Mouse (Mus musculus): ENCODE measurements around the gene Med22. TPM values are rescaled to one million over a fixed set of nuclear protein-coding genes. Genes with fewer than 3 reads are reported as not detected.
"Not testable (repeated sequence)": the region's sequence is repeated elsewhere in the genome, so short reads cannot be mapped to it uniquely, and the experiment has no call there.

Med22 gene
- polyA plus RNA-seq, 1 experiment from 2014 or later: 30.7 TPM

- peak; percentile 16 for DNase-seq (ENCODE audit: low spot score)
Observed at GRCm38 (mm10) chr2:26916738-26917137, 6.3 kb upstream of the Med22 start.

GRCm38 (mm10) chr2:26915927-26916728 is 5.7 kb upstream of the Med22 start, which contains the start of the genes Surf2 and Surf1:
TSS of gene Surf2 (plus strand) at chr2:26916367.
TSS of gene Surf1 (minus strand) at chr2:26916530.
- peak; percentile 83 for DNase-seq (ENCODE audit: low spot score)

DNA sequence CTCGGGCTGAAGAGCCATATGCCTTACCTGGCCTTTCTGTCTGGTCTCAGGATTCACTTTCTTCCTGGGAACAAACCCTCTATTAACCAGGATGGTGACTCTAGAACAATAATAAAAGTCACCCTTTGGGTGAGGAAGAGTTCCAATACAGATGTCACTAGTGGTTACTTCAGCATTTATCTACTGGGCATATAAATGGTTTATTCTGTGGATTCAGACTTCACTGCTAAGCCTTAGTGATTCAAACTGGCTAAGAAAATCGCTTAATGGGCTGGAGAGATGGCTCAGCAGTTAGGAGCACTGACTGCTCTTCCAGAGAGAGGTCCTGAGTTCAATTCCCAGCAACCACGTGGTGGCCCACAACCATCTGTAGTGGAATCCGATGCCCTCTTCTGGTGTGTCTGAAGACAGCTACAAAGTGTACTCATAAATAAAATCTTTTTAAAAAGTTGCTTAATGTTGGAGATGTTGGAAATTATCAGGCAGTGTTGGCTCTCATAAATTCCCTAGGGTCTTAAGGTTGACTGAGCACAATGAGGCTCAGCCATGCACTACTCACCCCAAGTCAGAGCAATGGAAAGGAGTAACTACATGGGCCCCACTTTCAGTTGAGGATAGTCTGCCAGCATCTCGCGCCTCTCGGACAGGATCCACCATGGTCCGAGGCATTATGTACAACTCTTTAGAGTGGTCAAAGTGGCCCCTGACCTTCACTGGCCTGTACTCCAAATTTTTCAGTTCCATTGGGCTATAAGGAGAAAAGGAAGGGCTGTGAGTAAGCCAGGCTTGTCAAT is 3.9 kb upstream of the Med22 start:
- DNase-seq (ENCODE audit: low spot score): no peak

- no peak for DNase-seq (ENCODE audit: low spot score)
Observed at GRCm38 (mm10) chr2:26913416-26914147, 3.1 kb upstream of the Med22 start.

- DNase-seq (ENCODE audit: low spot score): no peak
Observed at GRCm38 (mm10) chr2:26912253-26912770, 1.8 kb upstream of the Med22 start.

- peak; percentile 73 for DNase-seq (ENCODE audit: low spot score)
Observed at GRCm38 (mm10) chr2:26910994-26911765, 703 bp upstream of the Med22 start.

DNA sequence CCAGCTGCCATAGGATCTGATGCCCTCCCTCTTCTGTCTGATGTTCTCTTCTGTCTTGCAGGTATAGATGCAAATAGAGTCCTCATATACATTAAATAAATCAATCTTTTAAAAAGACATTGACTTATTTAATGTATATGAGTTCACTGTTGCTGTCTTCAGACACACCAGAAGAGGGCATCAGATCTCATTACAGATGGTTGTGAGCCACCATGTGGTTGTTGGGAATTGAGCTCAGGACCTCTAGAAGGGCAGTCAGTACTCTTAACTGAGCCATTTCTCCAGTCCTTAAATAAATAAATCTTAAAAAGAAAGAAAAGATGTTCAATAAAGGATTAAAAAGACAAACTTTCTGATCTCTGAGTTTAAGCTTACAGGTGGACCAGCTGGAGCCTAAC is 1.1 kb downstream of the Med22 start:
- no peak for DNase-seq (ENCODE audit: low spot score)

GRCm38 (mm10) chr2:26908710-26909386 is 1.6 kb downstream of the Med22 start:
- peak; percentile 32 for DNase-seq (ENCODE audit: low spot score)

- DNase-seq (ENCODE audit: low spot score): peak; percentile 26
Observed at GRCm38 (mm10) chr2:26907109-26907508, 3.4 kb downstream of the Med22 start.

- DNase-seq (ENCODE audit: low spot score): no peak
Observed at GRCm38 (mm10) chr2:26906431-26906830, 4.0 kb downstream of the Med22 start.

DNA sequence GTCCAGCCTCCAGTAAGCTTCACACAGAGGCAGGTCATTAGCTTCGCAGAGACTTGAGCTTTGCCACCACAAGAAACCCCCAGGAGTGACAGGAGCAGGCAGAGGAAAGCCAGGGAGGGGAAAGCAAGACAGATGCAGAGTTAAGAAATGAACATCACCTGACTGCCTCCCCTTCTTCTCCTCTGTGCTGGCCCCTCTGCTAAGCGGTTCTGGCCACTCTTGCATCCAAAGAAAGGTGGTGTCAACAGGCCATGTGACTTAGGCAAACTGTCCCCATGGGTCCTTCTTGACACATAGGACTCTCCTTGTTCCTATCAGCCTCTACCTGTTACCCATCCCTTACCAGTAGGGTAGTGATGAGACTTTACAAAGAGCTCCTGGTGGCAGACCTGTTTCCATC is 4.5 kb downstream of the Med22 start:
- no peak for DNase-seq (ENCODE audit: low spot score)

GRCm38 (mm10) chr2:26903311-26903710 is 7.2 kb downstream of the Med22 start:
- no peak for DNase-seq (ENCODE audit: low spot score)

DNA sequence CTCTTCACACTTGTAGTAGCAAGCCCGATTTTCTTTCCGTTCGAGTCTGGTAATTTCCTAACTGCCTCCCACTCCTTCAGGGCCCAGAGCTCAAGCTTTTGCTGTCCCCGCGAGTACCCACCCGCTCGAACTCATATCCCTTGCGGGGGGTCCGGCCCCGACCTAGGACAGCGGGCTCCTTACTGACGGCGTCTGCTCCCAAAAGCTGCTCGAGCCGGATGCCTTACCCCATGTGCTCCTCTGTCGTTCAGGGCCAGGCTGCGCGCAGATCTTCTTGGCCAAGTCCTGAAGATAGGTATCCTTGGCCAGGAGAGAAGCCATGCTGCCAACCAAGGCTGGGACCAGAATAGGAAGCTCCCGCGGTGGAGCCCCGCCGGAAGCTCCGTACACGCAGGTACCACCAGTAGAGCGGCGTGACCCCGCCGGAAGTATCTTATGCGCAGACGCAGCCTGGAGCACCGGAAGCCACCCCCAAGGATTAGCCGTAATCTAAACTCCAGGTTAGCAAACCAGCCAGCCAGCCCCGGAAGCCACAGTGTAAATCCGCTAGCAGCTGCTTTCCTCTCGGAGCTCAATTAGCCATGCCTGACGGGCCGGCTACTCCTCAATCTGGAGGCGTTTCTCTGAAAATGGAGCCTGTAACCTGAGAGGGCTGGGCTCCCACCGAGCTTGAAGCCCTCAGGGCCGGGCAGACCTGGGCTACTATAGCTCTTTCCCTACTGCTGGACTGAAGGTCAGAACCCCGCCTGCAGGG is 7.8 kb downstream of the Med22 start, which contains the start of gene Surf6:
Gene Surf6, minus strand, starts transcription at position 413 of the 754 bp plus-strand sequence.
- peak; percentile 98 for DNase-seq (ENCODE audit: low spot score)

GRCm38 (mm10) chr2:26901834-26902400 is 8.6 kb downstream of the Med22 start:
- DNase-seq (ENCODE audit: low spot score): no peak

DNA sequence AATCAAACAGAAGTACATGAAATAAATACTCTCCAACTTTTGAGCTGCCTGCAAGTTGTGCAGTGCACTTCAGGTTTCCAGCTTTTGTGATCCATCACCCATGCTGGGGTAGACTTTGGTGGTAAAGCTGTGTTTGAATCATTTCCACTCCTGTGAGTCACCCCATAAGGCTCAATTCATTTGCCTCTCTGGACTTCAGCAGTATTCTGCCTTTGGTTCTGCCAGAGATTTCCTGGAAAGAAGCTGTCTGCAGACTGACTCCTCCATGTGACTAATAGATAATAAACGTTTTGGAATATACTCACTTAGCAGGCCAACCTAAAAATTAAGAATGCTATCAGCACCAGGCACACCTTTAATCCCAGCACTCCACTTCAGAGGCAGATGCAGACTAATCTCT is 9.7 kb downstream of the Med22 start:
- DNase-seq (ENCODE audit: low spot score): no peak

DNA sequence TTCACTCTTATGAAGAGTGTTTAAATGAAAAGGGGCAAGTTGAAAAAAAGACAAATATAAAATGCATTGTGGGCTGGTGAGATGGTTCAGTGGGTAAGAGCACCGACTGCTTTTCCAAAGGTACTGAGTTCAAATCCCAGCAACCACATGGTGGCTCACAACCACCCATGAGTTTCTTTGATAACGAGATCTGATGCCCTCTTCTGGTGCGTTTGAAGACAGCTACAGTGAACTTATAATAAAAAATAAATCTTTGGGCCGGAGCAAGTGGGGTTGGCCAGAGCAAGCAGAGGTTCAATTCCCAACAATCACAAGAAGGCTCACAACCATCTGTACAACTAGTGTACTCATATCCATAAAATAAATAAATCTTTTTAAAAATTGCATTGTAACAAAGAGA is 14.6 kb downstream of the Med22 start:
- DNase-seq (ENCODE audit: low spot score): no peak

DNA sequence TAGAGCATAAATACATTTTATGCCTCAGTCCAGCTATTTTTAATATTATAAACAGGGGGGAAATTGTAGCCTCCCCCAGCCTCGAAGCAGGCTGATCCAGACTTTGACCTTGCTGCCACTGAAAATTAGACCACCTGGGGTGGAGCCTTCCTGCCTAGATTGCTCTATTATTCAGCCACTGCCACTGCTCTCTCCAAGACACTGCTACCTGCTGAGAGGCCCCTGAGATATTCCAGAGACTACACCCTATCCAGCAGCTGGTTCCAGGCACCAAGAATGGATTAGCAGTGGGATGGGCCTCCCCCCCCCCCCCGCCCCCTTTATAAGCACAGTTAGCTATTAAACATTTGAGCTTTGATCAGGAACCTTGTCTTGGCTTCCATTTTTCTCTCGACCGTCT is 24.3 kb downstream of the Med22 start:
- not testable (repeated sequence) for DNase-seq (ENCODE audit: low spot score)

- not testable (repeated sequence) for DNase-seq (ENCODE audit: low spot score)
Observed at GRCm38 (mm10) chr2:26885541-26885940, 24.9 kb downstream of the Med22 start.

DNA sequence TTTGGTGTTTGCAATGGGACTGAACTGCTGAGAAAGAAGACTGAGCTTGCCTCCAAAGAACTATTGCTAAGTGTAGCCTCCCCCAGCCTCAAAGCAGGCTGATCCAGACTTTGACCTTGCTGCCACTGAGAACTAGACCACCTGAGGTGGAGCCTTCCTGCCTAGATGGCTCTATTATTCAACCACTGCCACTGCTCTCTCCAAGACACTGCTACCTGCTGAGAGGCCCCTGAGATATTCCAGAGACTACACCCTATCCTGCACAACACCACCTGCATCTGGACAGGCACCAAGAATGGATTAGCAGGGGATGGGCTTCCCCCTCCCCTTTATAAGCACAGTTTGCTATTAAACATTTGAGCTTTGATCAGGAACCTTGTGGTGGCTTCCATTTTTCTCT is 31.9 kb downstream of the Med22 start:
- DNase-seq (ENCODE audit: low spot score): no peak
